Comparison of ENCODE assay signal across 11 mouse cellular contexts in genomic region chr2:165419670-165420111, GRCm38 (mm10). TPM values are rescaled to one million over a fixed set of nuclear protein-coding genes. Genes with fewer than 3 reads are reported as not detected.
DNase-seq lines count a peak whose midpoint lies in the region; ATAC-seq lines count a peak whose summit lies in the region.
"Had no signal": no experiment of that assay in that cellular context is flagged by ENCODE, and none has a peak within 500 bp of the region (broad histone marks: within the 10 kb centered on the region; RNA-seq: fewer than 3 reads in every experiment).

No protein-coding gene starts in this region.

- peak overlapping the region; percentile 10; the same call in 1 of the 2 replicates for H3K4me2 ChIP-seq in forebrain, embryonic 12.5 days
- H3K4me2 ChIP-seq in kidney, embryonic 15.5 days: no peak overlapping the region

- peak overlapping the region; percentile 81 for H3K27ac ChIP-seq in forebrain, embryonic 12.5 days
- no peak overlapping the region for H3K27ac ChIP-seq in kidney, embryonic 15.5 days

- H3K4me3 ChIP-seq in forebrain, embryonic 12.5 days (replicated peaks): no peak overlapping the region
- no peak overlapping the region for H3K4me3 ChIP-seq in kidney, embryonic 15.5 days (replicated peaks)
- H3K4me3 ChIP-seq: megakaryocyte, embryonic 14.5 days had no signal

- no peaks in the 10 kb centered on the region for H3K27me3 ChIP-seq in forebrain, embryonic 12.5 days
- H3K27me3 ChIP-seq in kidney, embryonic 15.5 days: no peaks in the 10 kb centered on the region

- DNase-seq in retina, postnatal 1 day: peak; percentile 30
- DNase-seq in retina, embryonic 14.5 days (ENCODE audit: low spot score): no peak
- peak; percentile 53 to 63 for DNase-seq in layer of hippocampus, postnatal 36 days
- peak; percentile 39 for DNase-seq in right cerebral cortex, postnatal 4 days
- DNase-seq in thymus, postnatal 4 days: no peak
- no peak for DNase-seq in kidney, adult 9 months
- DNase-seq: adrenal gland, postnatal 25 days; heart, postnatal 10 days had no signal

- ATAC-seq in forebrain, embryonic 12.5 days (ENCODE audit: low FRiP score): no peak
- no peak for ATAC-seq in kidney, embryonic 15.5 days (replicated peaks; ENCODE audit: low FRiP score)

- H3K9ac ChIP-seq in forebrain, embryonic 12.5 days: no peak overlapping the region
- H3K9ac ChIP-seq in kidney, embryonic 15.5 days: no peak overlapping the region

- no peaks in the 10 kb centered on the region for H3K9me3 ChIP-seq in forebrain, embryonic 12.5 days
- no peaks in the 10 kb centered on the region for H3K9me3 ChIP-seq in kidney, embryonic 15.5 days (replicated peaks)
- H3K9me3 ChIP-seq: megakaryocyte, embryonic 14.5 days had no signal

- no peaks in the 10 kb centered on the region for H3K36me3 ChIP-seq in forebrain, embryonic 12.5 days (replicated peaks)
- no peaks in the 10 kb centered on the region for H3K36me3 ChIP-seq in kidney, embryonic 15.5 days

- WGBS in forebrain, embryonic 12.5 days: 61% methylated on average over 4 of the region's 4 CpGs
- WGBS in kidney, embryonic 15.5 days: 66% methylated on average over 4 of the region's 4 CpGs

- H3K4me1 ChIP-seq in forebrain, embryonic 12.5 days: peaks cover 51% of the 10 kb centered on the region
- H3K4me1 ChIP-seq in kidney, embryonic 15.5 days: peaks cover 14% of the 10 kb centered on the region

RNA-seq across cellular contexts. Expression of gene Ocstamp, which starts 19.5 kb away (rescaled TPM):
- 0.06 TPM in 1 of 2 replicates, not detected in the other for polyA plus RNA-seq in forebrain, embryonic 12.5 days (2016; fragmentation: Nextera tagmentation; extraction: Ambion mirVana)
- not detected for total RNA-seq in layer of hippocampus, postnatal 36 days (2021)
- polyA plus RNA-seq in kidney, embryonic 15.5 days (2015; fragmentation: Nextera tagmentation; extraction: Ambion mirVana): 0.16 and 0.69 TPM in 2 replicates
- total RNA-seq: heart, postnatal 10 days had no signal

RNA-seq across cellular contexts. Expression of gene Zfp334, which starts 31.6 kb away (rescaled TPM):
- 22.9 and 24.0 TPM in 2 replicates for polyA plus RNA-seq in forebrain, embryonic 12.5 days (2016; fragmentation: Nextera tagmentation; extraction: Ambion mirVana)
- total RNA-seq in layer of hippocampus, postnatal 36 days (2021): 10 to 100 TPM; 15.6 to 16.5 TPM
- 7.7 and 9.1 TPM in 2 replicates for polyA plus RNA-seq in kidney, embryonic 15.5 days (2015; fragmentation: Nextera tagmentation; extraction: Ambion mirVana)

RNA-seq across cellular contexts. Expression of gene Zfp663, which starts 51.2 kb away (rescaled TPM):
- 6.8 and 6.9 TPM in 2 replicates for polyA plus RNA-seq in forebrain, embryonic 12.5 days (2016; fragmentation: Nextera tagmentation; extraction: Ambion mirVana)
- under 1 TPM; 0.15 to 0.66 TPM for total RNA-seq in layer of hippocampus, postnatal 36 days (2021)
- polyA plus RNA-seq in kidney, embryonic 15.5 days (2015; fragmentation: Nextera tagmentation; extraction: Ambion mirVana): 1.1 TPM in 2 replicates
- total RNA-seq: adrenal gland, postnatal 25 days; heart, postnatal 10 days had no signal

RNA-seq across cellular contexts. Expression of gene Slc13a3, which starts 53.3 kb away (rescaled TPM):
- polyA plus RNA-seq in forebrain, embryonic 12.5 days (2016; fragmentation: Nextera tagmentation; extraction: Ambion mirVana): 2.1 and 3.3 TPM in 2 replicates
- total RNA-seq in layer of hippocampus, postnatal 36 days (2021): 10 to 100 TPM in 1 of 2 experiments, 1 to 10 TPM in 1; 6.9 to 10.7 TPM
- 2.6 and 3.4 TPM in 2 replicates for polyA plus RNA-seq in kidney, embryonic 15.5 days (2015; fragmentation: Nextera tagmentation; extraction: Ambion mirVana)

Comparison
In these comparisons a context has a peak if more than half of its experiments do, and no peak if none do; other contexts are left out.
1. DNase-seq: peak in retina, postnatal 1 day (single experiment), layer of hippocampus, postnatal 36 days (2 of 2) and right cerebral cortex, postnatal 4 days (single experiment); none in retina, embryonic 14.5 days (single experiment), thymus, postnatal 4 days (single experiment) and kidney, adult 9 months (single experiment).